Mouse (Mus musculus): Measurements from ENCODE around the gene Cd164l2. TPM values are rescaled to one million over a fixed set of nuclear protein-coding genes. Genes with fewer than 3 reads are reported as not detected.

Gene Cd164l2
- polyA plus RNA-seq, 1 experiment from 2014 or later = 0.28 TPM

DNA sequence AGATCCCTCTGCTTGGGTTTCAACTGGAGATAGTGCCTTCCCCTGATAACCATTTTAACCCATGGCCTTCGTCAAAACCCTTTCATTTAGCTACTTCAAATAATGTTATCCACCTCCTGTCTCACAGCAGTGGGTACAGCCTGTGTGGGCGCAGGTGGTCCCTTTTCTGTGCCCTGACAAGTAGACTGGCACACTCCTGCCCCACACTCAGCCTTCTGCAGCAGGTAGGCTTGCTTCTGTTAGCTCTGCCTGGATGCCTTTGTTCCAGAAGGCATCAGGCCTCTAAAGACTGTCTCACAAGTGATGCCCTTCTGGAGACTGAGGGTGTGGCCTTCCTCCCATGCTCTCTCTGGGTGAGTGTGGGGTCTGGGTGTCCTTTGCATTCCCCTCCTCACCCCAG lies 15.8 kb upstream of the Cd164l2 start:
- H3K9ac ChIP-seq = no peak overlapping the region

DNA sequence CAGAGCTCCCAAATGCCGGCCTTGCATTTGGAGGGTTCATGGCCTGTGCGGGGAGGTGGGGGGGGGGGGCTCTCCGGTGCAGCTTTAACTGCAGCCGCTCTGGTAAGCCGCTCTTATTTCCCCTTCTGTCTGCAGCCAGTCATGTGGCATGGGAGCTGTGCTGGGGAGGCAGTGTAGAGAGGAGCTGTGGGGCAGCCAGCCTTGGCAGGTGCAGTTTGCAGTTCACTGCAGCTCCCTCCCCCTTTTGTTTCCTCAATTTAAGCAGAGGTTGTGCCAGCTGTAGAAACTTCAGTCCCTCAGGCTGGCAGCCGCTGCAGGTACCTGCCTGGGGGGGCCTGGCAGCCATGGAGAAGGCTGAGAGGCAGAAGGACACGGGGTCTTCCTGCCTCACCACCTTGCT lies 15.1 kb upstream of the Cd164l2 start:
- H3K9ac ChIP-seq = no peak overlapping the region; the same call in 1 of the 2 replicates

More for the DNA sequence above, 15.8 kb upstream of the Cd164l2 start:
- H3K9me3 ChIP-seq (replicated peaks) = no peaks in the 10 kb centered on the region
- peaks cover 48% of the 10 kb centered on the region for H3K36me3 ChIP-seq
- H3K4me2 ChIP-seq = no peak overlapping the region
- no peak for ATAC-seq (replicated peaks; ENCODE audit: insufficient number of reproducible peaks, insufficient read depth, low FRiP score, low read depth)
- no peak overlapping the region for H3K27ac ChIP-seq
- H3K4me3 ChIP-seq = no peak overlapping the region
- no peaks in the 10 kb centered on the region for H3K27me3 ChIP-seq
- peaks cover 52% of the 10 kb centered on the region for H3K4me1 ChIP-seq (replicated peaks)
- 65% methylated on average over 2 of the region's 2 CpGs for WGBS

DNA sequence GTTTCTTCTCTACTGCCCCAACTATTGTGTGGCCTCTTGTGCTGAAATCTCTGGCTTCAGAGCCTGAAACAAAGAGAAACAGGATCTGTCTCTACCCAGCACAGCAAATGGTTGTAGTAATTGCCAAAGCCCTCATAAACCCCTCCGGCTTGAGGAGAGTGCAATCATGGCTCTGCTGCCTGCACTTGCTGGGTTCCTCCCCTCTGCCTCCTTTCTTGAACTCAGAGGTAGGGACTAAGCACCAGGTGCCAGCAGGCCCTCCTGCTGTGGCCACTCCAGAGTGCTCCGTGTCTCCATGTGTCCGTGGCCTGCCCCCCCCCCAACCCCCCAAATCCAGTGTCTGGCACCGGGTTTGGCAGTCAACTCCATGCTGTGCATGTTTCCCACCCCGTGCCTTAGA lies 14.6 kb upstream of the Cd164l2 start:
- H3K27me3 ChIP-seq = no peaks in the 10 kb centered on the region
- peaks cover 36% of the 10 kb centered on the region for H3K36me3 ChIP-seq
- H3K9ac ChIP-seq = peak overlapping the region; percentile 20; the same call in 1 of the 2 replicates
- 24% methylated on average over 5 of the region's 5 CpGs for WGBS
- H3K9me3 ChIP-seq (replicated peaks) = no peaks in the 10 kb centered on the region
- no peak overlapping the region for H3K4me2 ChIP-seq
- H3K4me1 ChIP-seq (replicated peaks) = peaks cover 59% of the 10 kb centered on the region
- ATAC-seq (replicated peaks; ENCODE audit: insufficient number of reproducible peaks, insufficient read depth, low FRiP score, low read depth) = no peak
- peak overlapping the region; percentile 80 for H3K27ac ChIP-seq
- H3K4me3 ChIP-seq = no peak overlapping the region

More for the DNA sequence above, 15.1 kb upstream of the Cd164l2 start:
- no peaks in the 10 kb centered on the region for H3K27me3 ChIP-seq
- ATAC-seq (replicated peaks; ENCODE audit: insufficient number of reproducible peaks, insufficient read depth, low FRiP score, low read depth) = no peak
- peak overlapping the region; percentile 80 for H3K27ac ChIP-seq
- peaks cover 41% of the 10 kb centered on the region for H3K36me3 ChIP-seq
- peaks cover 59% of the 10 kb centered on the region for H3K4me1 ChIP-seq (replicated peaks)
- H3K9me3 ChIP-seq (replicated peaks) = no peaks in the 10 kb centered on the region
- 39% methylated on average over 7 of the region's 7 CpGs for WGBS
- H3K4me3 ChIP-seq = no peak overlapping the region
- H3K4me2 ChIP-seq = no peak overlapping the region

DNA sequence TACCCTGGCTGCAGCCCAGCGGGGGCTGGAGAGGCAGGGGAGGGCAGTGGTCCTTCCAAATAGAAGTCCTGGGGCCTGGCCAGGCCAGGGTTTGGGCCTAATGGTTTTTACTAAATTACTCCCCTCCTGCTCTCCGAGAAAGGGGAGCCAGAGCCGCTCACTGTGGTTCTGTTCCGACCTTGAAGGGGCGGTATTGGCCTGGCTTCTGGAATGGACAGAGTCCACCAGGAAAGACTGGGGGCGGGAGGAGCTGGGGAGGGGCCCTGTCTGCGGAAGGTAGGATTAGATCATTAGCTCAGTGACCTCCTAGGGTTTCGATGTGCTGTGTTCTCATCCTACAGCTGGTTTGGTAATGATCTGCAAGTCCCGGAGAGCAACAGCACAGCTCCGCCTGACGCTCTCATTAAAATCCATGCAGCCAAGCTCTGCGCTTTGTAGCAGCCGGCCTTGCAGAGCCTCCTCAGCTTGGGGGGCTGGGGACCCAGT lies 14.1 kb upstream of the Cd164l2 start:
- peak overlapping the region; percentile 80 for H3K27ac ChIP-seq
- WGBS = 40% methylated on average over 13 of the region's 13 CpGs
- peaks cover 31% of the 10 kb centered on the region for H3K36me3 ChIP-seq
- peaks cover 59% of the 10 kb centered on the region for H3K4me1 ChIP-seq (replicated peaks)
- H3K4me2 ChIP-seq = no peak overlapping the region
- no peak for ATAC-seq (replicated peaks; ENCODE audit: insufficient number of reproducible peaks, insufficient read depth, low FRiP score, low read depth)
- H3K9me3 ChIP-seq (replicated peaks) = no peaks in the 10 kb centered on the region
- H3K9ac ChIP-seq = peak overlapping the region; percentile 20; the same call in 1 of the 2 replicates
- H3K4me3 ChIP-seq = no peak overlapping the region
- no peaks in the 10 kb centered on the region for H3K27me3 ChIP-seq

DNA sequence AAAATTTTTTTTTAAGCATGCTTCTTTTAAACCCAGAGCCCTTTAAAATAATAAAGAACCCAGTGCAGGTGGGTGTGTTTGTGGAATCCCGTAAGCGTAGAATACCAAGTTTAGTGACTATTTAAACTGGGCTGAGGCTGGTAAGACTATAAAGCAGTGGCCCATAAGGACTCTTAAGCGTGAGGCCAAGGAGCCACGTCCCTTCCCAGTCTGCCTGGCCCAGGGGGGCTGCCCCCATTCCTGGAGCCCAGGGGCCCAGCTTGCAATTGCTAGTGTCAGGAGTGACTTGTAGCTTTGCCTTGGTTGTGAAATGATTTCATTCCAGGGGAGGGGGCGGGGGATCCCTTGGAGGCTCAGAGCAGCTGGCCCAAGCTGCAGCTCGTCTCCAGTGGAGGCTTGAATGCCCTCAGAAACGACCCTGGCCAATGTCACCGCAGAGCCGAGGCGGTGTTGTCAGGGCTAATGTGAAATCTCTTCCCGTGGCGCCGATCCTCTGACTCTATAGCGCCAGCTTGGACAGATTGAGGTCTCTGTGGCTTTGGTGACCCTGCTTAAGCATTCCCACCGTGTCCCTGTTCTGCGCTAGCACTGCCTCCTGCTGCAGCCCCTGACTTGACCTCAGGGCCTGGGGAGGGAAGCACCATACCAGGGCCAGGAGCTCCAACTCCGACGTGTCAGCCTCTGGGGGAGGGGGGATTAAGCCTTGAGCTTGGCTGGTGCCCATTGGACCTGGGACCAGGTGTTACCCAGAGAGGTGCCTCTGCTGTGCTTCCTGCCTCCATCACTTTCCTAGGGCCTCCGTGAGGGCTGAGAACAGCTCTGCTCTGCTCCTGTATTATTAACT lies 13.4 kb upstream of the Cd164l2 start:
- no peak overlapping the region for H3K9ac ChIP-seq
- H3K9me3 ChIP-seq (replicated peaks) = no peaks in the 10 kb centered on the region
- H3K4me2 ChIP-seq = no peak overlapping the region; the same call in 1 of the 2 replicates
- H3K4me1 ChIP-seq (replicated peaks) = peaks cover 59% of the 10 kb centered on the region
- WGBS = 34% methylated on average over 19 of the region's 19 CpGs
- peaks cover 24% of the 10 kb centered on the region for H3K36me3 ChIP-seq
- peak overlapping the region; percentile 80 for H3K27ac ChIP-seq
- H3K27me3 ChIP-seq = no peaks in the 10 kb centered on the region
- ATAC-seq (replicated peaks; ENCODE audit: insufficient number of reproducible peaks, insufficient read depth, low FRiP score, low read depth) = no peak
- no peak overlapping the region for H3K4me3 ChIP-seq

DNA sequence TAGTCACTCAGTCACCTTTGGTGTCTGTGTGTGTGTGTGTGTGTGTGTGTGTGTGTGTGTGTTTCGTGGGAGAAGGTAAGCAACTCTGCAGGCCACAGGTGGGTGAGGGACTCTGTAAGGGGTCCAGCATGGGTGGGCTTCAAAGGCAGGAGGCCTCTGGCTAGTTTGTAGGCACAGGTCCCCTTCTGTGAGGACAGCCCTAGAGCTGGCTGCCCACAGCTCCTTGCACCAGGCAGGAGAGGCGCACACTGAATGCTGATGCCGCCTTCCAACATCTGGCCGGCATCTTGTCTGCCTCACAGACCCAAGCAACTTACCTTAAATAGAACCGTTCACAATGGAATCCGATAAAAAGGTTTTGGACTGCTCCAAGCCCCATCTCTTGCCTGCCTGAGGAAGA lies 12.2 kb upstream of the Cd164l2 start:
- WGBS = 52% methylated on average over 6 of the region's 6 CpGs
- no peaks in the 10 kb centered on the region for H3K9me3 ChIP-seq (replicated peaks)
- no peak for ATAC-seq (replicated peaks; ENCODE audit: insufficient number of reproducible peaks, insufficient read depth, low FRiP score, low read depth)
- H3K36me3 ChIP-seq = peaks cover 14% of the 10 kb centered on the region; the same call in 1 of the 2 replicates
- no peak overlapping the region for H3K9ac ChIP-seq
- 0 out of 2 replicates have a peak overlapping the region, but pooled peaks have one; percentile 14 for H3K4me2 ChIP-seq
- H3K27ac ChIP-seq = peak overlapping the region; percentile 80
- H3K27me3 ChIP-seq = no peaks in the 10 kb centered on the region
- H3K4me1 ChIP-seq (replicated peaks) = peaks cover 67% of the 10 kb centered on the region
- H3K4me3 ChIP-seq = no peak overlapping the region

DNA sequence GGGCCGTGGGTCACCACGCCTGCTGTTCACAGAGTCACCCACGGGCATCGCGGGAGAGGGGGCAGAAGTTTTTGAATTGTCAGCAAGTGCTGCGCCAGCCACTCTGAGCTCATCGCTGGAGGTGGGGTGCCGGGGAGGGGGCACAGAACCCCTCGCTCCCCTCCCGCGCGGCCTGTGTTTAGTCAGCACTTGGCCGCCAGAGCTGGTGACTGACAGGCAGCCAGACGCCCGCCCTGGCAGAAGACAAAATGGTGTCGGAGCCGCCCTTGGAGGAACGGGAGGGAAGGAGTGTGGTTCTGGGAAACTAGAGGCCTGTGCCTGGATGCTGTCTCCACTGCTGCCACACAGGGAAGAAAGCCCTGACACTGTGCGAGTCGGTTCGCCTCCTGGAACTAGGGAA lies 11.6 kb upstream of the Cd164l2 start:
- no peaks in the 10 kb centered on the region for H3K9me3 ChIP-seq (replicated peaks)
- 28% methylated on average over 21 of the region's 21 CpGs for WGBS
- H3K27ac ChIP-seq = peak overlapping the region; percentile 80
- peak overlapping the region; percentile 23; the same call in 1 of the 2 replicates for H3K9ac ChIP-seq
- no peak; the same call in 1 of the 2 replicates for ATAC-seq (replicated peaks; ENCODE audit: insufficient number of reproducible peaks, insufficient read depth, low FRiP score, low read depth)
- no peak overlapping the region for H3K4me3 ChIP-seq
- peaks cover 9% of the 10 kb centered on the region; the same call in 1 of the 2 replicates for H3K36me3 ChIP-seq
- H3K4me1 ChIP-seq (replicated peaks) = peaks cover 73% of the 10 kb centered on the region
- no peaks in the 10 kb centered on the region for H3K27me3 ChIP-seq
- H3K4me2 ChIP-seq = peak overlapping the region; percentile 14; the same call in 1 of the 2 replicates

DNA sequence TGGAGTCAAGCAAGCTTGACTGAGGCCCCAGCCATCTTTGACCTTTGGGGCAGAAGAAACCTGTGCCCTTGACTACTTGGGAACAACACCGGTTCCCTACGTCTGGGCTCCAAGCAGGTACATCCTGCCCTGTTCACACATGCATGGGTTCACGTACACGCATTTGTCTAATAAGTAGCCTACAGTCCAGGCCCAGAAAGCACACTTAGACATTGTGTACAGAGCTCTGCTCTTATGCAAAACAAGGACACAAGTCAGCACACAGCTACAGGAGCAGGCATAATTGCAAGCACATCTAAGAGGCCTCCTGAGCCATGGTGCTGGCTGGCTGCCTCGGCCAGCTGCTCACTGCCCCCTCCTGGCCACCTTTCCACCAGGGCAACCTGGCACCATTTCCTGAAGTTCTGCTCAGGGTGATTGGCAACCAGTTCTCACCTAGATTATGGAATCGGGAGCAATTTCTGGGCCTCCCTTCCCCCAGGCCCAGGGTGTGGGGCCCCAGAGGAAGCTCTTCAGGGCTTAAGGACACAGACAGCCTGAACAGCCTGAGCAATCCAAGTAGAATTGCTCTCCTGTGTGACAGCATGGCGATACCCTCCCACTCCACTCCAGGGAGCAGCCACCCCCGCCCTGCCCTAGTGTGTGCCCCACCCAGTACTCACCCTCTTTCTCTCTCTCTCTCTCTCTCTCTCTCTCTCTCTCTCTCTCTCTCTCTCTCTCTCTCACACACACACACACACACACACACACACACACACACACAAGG lies 10.7 kb upstream of the Cd164l2 start:
- Histone ChIP-seq H3K4me3 (no peak overlapping the region), H3K36me3 (peaks cover 3% of the 10 kb centered on the region; the same call in 1 of the 2 replicates), H3K27ac (peak overlapping the region; percentile 80), H3K4me1 (replicated peaks) (peaks cover 70% of the 10 kb centered on the region), H3K4me2 (no peak overlapping the region), H3K9me3 (replicated peaks) (no peaks in the 10 kb centered on the region), H3K9ac (peak overlapping the region; percentile 31; the same call in 1 of the 2 replicates), H3K27me3 (no peaks in the 10 kb centered on the region)
- ATAC-seq (replicated peaks; ENCODE audit: insufficient number of reproducible peaks, insufficient read depth, low FRiP score, low read depth) = peak; percentile 38; the same call in 1 of the 2 replicates
- WGBS = 52% methylated on average over 7 of the region's 8 CpGs

DNA sequence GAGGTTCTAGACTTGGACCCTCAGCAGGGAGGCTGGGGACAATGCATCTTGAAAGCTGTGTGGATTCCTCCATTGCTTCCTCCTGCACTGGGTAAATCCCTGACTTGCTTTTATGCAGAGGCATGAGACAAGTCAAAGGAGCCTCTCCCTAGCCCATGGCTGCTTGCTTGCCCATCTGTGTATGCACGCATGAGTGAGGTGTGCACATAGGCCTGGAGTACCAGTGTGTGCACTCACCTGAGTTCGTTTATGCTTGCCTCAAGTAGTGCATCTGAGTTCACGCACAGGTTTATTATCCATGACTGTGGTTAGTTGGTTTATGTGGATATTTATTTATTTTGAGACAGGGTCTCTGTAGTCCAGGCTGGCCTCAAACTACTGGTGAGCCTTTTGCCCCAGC lies 9.7 kb upstream of the Cd164l2 start:
- Histone ChIP-seq H3K36me3 (no peaks in the 10 kb centered on the region), H3K9ac (no peak overlapping the region), H3K27me3 (no peaks in the 10 kb centered on the region), H3K27ac (no peak overlapping the region), H3K4me2 (no peak overlapping the region), H3K4me1 (replicated peaks) (peaks cover 59% of the 10 kb centered on the region), H3K4me3 (no peak overlapping the region), H3K9me3 (replicated peaks) (no peaks in the 10 kb centered on the region)
- no peak for ATAC-seq (replicated peaks; ENCODE audit: insufficient number of reproducible peaks, insufficient read depth, low FRiP score, low read depth)
- WGBS = 95% methylated on average over 3 of the region's 3 CpGs

DNA sequence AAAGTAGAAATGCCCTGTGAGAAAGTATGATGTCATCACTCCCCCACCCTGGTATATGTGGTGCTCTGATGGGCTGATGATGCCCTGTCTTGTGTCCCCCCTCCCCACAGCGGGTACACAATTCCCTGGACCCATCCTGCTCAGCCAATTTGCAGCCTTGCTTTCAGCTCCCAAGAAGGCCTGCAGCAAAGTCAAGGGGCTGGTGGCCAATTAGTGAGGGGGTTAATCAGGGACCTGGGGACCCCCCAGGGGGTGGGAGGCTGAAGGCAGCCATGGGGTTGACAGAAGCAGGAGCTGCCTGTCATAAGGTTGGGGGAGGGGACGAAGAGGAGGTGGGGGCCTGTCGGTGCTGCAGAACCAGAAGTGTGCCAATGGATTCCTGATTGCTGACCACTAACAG lies 8.3 kb upstream of the Cd164l2 start:
- Histone ChIP-seq H3K36me3 (no peaks in the 10 kb centered on the region), H3K9ac (no peak overlapping the region), H3K4me2 (no peak overlapping the region), H3K4me3 (no peak overlapping the region), H3K4me1 (replicated peaks) (peaks cover 46% of the 10 kb centered on the region), H3K9me3 (replicated peaks) (no peaks in the 10 kb centered on the region), H3K27ac (no peak overlapping the region), H3K27me3 (no peaks in the 10 kb centered on the region)
- 67% methylated on average over 3 of the region's 3 CpGs for WGBS
- no peak for ATAC-seq (replicated peaks; ENCODE audit: insufficient number of reproducible peaks, insufficient read depth, low FRiP score, low read depth)

DNA sequence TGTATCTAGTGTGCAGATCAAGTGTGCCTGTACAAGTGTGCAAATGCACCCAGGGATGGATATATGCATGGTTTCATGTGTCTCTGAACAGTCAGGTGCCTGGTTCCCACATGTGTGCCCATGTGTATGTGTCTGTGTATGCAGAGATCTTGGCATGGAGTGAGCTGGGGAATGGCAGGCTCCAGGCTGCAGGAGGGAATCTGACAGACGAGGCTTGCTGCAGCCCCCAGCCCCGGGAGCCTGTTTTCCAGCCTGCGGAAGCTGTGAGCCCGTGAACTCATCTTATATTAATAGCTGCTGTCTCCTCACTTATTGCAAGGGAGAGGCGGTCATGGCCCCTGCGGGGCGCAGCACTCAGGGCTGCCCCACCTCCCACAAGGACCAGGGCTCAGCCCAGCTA lies 7.6 kb upstream of the Cd164l2 start:
- peak overlapping the region; percentile 54 for H3K27ac ChIP-seq
- WGBS = 15% methylated on average over 7 of the region's 7 CpGs

More for the DNA sequence above, 7.6 kb upstream of the Cd164l2 start:
- Histone ChIP-seq H3K27me3 (no peaks in the 10 kb centered on the region), H3K4me3 (no peak overlapping the region), H3K4me1 (replicated peaks) (peaks cover 38% of the 10 kb centered on the region), H3K9me3 (replicated peaks) (no peaks in the 10 kb centered on the region), H3K36me3 (no peaks in the 10 kb centered on the region), H3K9ac (no peak overlapping the region), H3K4me2 (peak overlapping the region; percentile 28; the same call in 1 of the 2 replicates)
- ATAC-seq (replicated peaks; ENCODE audit: insufficient number of reproducible peaks, insufficient read depth, low FRiP score, low read depth) = 0 out of 2 replicates have a peak, but pooled peaks have one; percentile 19

All from heart, embryonic 15.5 days (tissue).